Mouse (Mus musculus) stomach, embryonic 15.5 days (tissue): ENCODE data around the gene Olfr641. TPM values are rescaled to one million over a fixed set of nuclear protein-coding genes. Genes with fewer than 3 reads are reported as not detected.

Source experiments
- ATAC-seq: fragments of 200-750 bp; cut with Nextera tagmentation; 2 replicates; pipeline ENCODE4 v1.8.0; 2017; ENCODE audit warnings: low read depth, moderate number of reproducible peaks, moderate TSS enrichment; ENCODE audit not compliant: insufficient read depth, low FRiP score
- H3K27ac ChIP-seq: fragments of 300-500 bp; sonication (generic); 2 replicates; pipeline ENCODE4 v1.5.1; 2015; ENCODE audit warnings: mild to moderate bottlenecking, inconsistent platforms
- H3K27me3 ChIP-seq: fragments of 300-500 bp; sonication (generic); replicated peaks from 2 replicates; pipeline ENCODE4 v1.6.1; 2015; ENCODE audit warnings: inconsistent platforms
- H3K36me3 ChIP-seq: fragments of 300-500 bp; sonication (generic); 2 replicates; pipeline ENCODE4 v1.6.1; 2015; ENCODE audit warnings: inconsistent platforms
- H3K4me1 ChIP-seq: fragments of 300-500 bp; sonication (generic); 2 replicates; pipeline ENCODE4 v1.6.1; 2015; ENCODE audit warnings: inconsistent platforms
- H3K4me2 ChIP-seq: fragments of 300-500 bp; sonication (generic); 2 replicates; pipeline ENCODE4 v1.6.1; 2015; ENCODE audit warnings: mild to moderate bottlenecking, inconsistent platforms
- H3K4me3 ChIP-seq: fragments of 300-500 bp; sonication (generic); replicated peaks from 2 replicates; pipeline ENCODE4 v1.5.1; 2015; ENCODE audit warnings: inconsistent platforms
- H3K9ac ChIP-seq: fragments of 300-500 bp; sonication (generic); 2 replicates; pipeline ENCODE4 v1.6.1; 2015; ENCODE audit warnings: inconsistent platforms
- H3K9me3 ChIP-seq: fragments of 300-500 bp; sonication (generic); 2 replicates; pipeline ENCODE4 v1.6.1; 2016; ENCODE audit warnings: inconsistent platforms
- WGBS: fragments of 180-500 bp; shearing (Covaris S2); methylation state at CpG from one replicate; pipeline ENCODE4 v1.1.7; 2015; 5-methylcytosine and 5-hydroxymethylcytosine counted together
- polyA plus RNA-seq: library from polyadenylated mRNA; unstranded; fragments of >200 nt; fragmentation: Nextera tagmentation; extraction: Ambion mirVana; gene quantifications from 2 replicates; pipeline ENCODE4 v1.2.1, GENCODE M21; 2015

The Olfr641 gene
- not detected in 2 replicates for polyA plus RNA-seq

- H3K27me3 ChIP-seq: no peaks in the 10 kb centered on the region
- H3K4me1 ChIP-seq: no peaks in the 10 kb centered on the region
- no peak within 1 kb of the TSS for H3K4me2 ChIP-seq
- H3K27ac ChIP-seq: no peak within 1 kb of the TSS
- WGBS: 76% methylated on average over 1 of the region's 1 CpGs
- H3K36me3 ChIP-seq: no peaks in the 10 kb centered on the region
- no peak within 1 kb of the TSS for H3K4me3 ChIP-seq
- no peaks in the 10 kb centered on the region for H3K9me3 ChIP-seq
- ATAC-seq: no peak
- H3K9ac ChIP-seq: no peak within 1 kb of the TSS
Measured at GRCm38 (mm10) chr7:104035145-104035544, at the start of gene Olfr641. Gene Olfr641 (plus strand): TSS chr7:104035445.

GRCm38 (mm10) chr7:103998446-103998845, 36.8 kb upstream of the Olfr641 start, which contains the start of gene Olfr638:
Gene Olfr638 (plus strand): TSS chr7:103998746.
- no peaks in the 10 kb centered on the region for H3K36me3 ChIP-seq
- H3K9ac ChIP-seq: no peak within 1 kb of the TSS
- no peak within 1 kb of the TSS for H3K4me2 ChIP-seq
- H3K9me3 ChIP-seq: no peaks in the 10 kb centered on the region
- no peak for ATAC-seq
- no peaks in the 10 kb centered on the region for H3K27me3 ChIP-seq
- H3K4me1 ChIP-seq: no peaks in the 10 kb centered on the region
- H3K4me3 ChIP-seq: no peak within 1 kb of the TSS
- no peak within 1 kb of the TSS for H3K27ac ChIP-seq

- no peak overlapping the region for H3K4me2 ChIP-seq
- no peaks in the 10 kb centered on the region for H3K9me3 ChIP-seq
- no peak overlapping the region for H3K27ac ChIP-seq
- H3K4me1 ChIP-seq: no peaks in the 10 kb centered on the region
- no peak overlapping the region for H3K4me3 ChIP-seq
- no peaks in the 10 kb centered on the region for H3K36me3 ChIP-seq
- no peak overlapping the region for H3K9ac ChIP-seq
- no peak for ATAC-seq
- H3K27me3 ChIP-seq: no peaks in the 10 kb centered on the region
Measured at GRCm38 (mm10) chr7:103999124-103999523, 36.1 kb upstream of the Olfr641 start.

- Histone ChIP-seq H3K4me1 (no peaks in the 10 kb centered on the region), H3K4me3 (no peak within 1 kb of the TSS), H3K9me3 (no peaks in the 10 kb centered on the region), H3K36me3 (no peaks in the 10 kb centered on the region), H3K9ac (no peak within 1 kb of the TSS), H3K27ac (no peak within 1 kb of the TSS), H3K4me2 (no peak within 1 kb of the TSS), H3K27me3 (no peaks in the 10 kb centered on the region)
- no peak for ATAC-seq
Measured at GRCm38 (mm10) chr7:104017203-104017602, 18.0 kb upstream of the Olfr641 start, which contains the start of gene Olfr639. Gene Olfr639 (minus strand): TSS chr7:104017303.

- ATAC-seq: no peak
- no peaks in the 10 kb centered on the region for H3K9me3 ChIP-seq
- H3K27me3 ChIP-seq: no peaks in the 10 kb centered on the region
- H3K4me2 ChIP-seq: no peak overlapping the region
- 77% methylated on average over 1 of the region's 1 CpGs for WGBS
- H3K27ac ChIP-seq: no peak overlapping the region
- no peaks in the 10 kb centered on the region for H3K4me1 ChIP-seq
- H3K9ac ChIP-seq: no peak overlapping the region
- no peaks in the 10 kb centered on the region for H3K36me3 ChIP-seq
- H3K4me3 ChIP-seq: no peak overlapping the region
Measured at GRCm38 (mm10) chr7:104018953-104019352, 16.3 kb upstream of the Olfr641 start.

GRCm38 (mm10) chr7:104021651-104022050, 13.6 kb upstream of the Olfr641 start:
- no peaks in the 10 kb centered on the region for H3K9me3 ChIP-seq
- no peaks in the 10 kb centered on the region for H3K27me3 ChIP-seq
- H3K4me1 ChIP-seq: no peaks in the 10 kb centered on the region
- H3K27ac ChIP-seq: no peak overlapping the region
- no peak for ATAC-seq
- 89% methylated on average over 6 of the region's 6 CpGs for WGBS
- H3K36me3 ChIP-seq: no peaks in the 10 kb centered on the region
- H3K9ac ChIP-seq: no peak overlapping the region
- H3K4me3 ChIP-seq: no peak overlapping the region
- H3K4me2 ChIP-seq: no peak overlapping the region

GRCm38 (mm10) chr7:104025473-104025872, 9.8 kb upstream of the Olfr641 start, which contains the start of gene Olfr640:
Gene Olfr640 (minus strand): TSS chr7:104025573.
- WGBS: 88% methylated on average over 6 of the region's 6 CpGs
- Histone ChIP-seq H3K36me3 (no peaks in the 10 kb centered on the region), H3K9me3 (no peaks in the 10 kb centered on the region), H3K27me3 (no peaks in the 10 kb centered on the region), H3K4me2 (no peak within 1 kb of the TSS), H3K9ac (no peak within 1 kb of the TSS), H3K4me1 (no peaks in the 10 kb centered on the region), H3K27ac (no peak within 1 kb of the TSS), H3K4me3 (no peak within 1 kb of the TSS)
- ATAC-seq: no peak

- no peak overlapping the region for H3K27ac ChIP-seq
- WGBS: 78% methylated on average over 3 of the region's 3 CpGs
- H3K4me2 ChIP-seq: no peak overlapping the region
- no peak for ATAC-seq
- H3K9ac ChIP-seq: no peak overlapping the region
- H3K9me3 ChIP-seq: no peaks in the 10 kb centered on the region
- no peak overlapping the region for H3K4me3 ChIP-seq
- no peaks in the 10 kb centered on the region for H3K4me1 ChIP-seq
- no peaks in the 10 kb centered on the region for H3K27me3 ChIP-seq
- no peaks in the 10 kb centered on the region for H3K36me3 ChIP-seq
Measured at GRCm38 (mm10) chr7:104026978-104027377, 8.3 kb upstream of the Olfr641 start.

GRCm38 (mm10) chr7:104050745-104051144, 15.5 kb downstream of the Olfr641 start:
- no peaks in the 10 kb centered on the region for H3K36me3 ChIP-seq
- ATAC-seq: no peak
- H3K27me3 ChIP-seq: no peaks in the 10 kb centered on the region
- no peak overlapping the region for H3K4me2 ChIP-seq
- no peak overlapping the region for H3K9ac ChIP-seq
- no peak overlapping the region for H3K4me3 ChIP-seq
- H3K9me3 ChIP-seq: no peaks in the 10 kb centered on the region
- no peak overlapping the region for H3K27ac ChIP-seq
- 82% methylated on average over 4 of the region's 4 CpGs for WGBS
- H3K4me1 ChIP-seq: no peaks in the 10 kb centered on the region

- H3K27ac ChIP-seq: no peak within 1 kb of the TSS
- no peak for ATAC-seq
- no peak within 1 kb of the TSS for H3K4me3 ChIP-seq
- no peak within 1 kb of the TSS for H3K4me2 ChIP-seq
- no peak within 1 kb of the TSS for H3K9ac ChIP-seq
- no peaks in the 10 kb centered on the region for H3K36me3 ChIP-seq
- no peaks in the 10 kb centered on the region for H3K27me3 ChIP-seq
- 54% methylated on average over 1 of the region's 1 CpGs for WGBS
- H3K9me3 ChIP-seq: no peaks in the 10 kb centered on the region
- no peaks in the 10 kb centered on the region for H3K4me1 ChIP-seq
Measured at GRCm38 (mm10) chr7:104052566-104052965, 17.3 kb downstream of the Olfr641 start, which contains the start of gene Olfr642. Gene Olfr642 (minus strand): TSS chr7:104052666.

GRCm38 (mm10) chr7:104059215-104059614, 24.0 kb downstream of the Olfr641 start:
- H3K4me1 ChIP-seq: no peaks in the 10 kb centered on the region
- H3K27ac ChIP-seq: no peak overlapping the region
- no peaks in the 10 kb centered on the region for H3K27me3 ChIP-seq
- no peak overlapping the region for H3K4me3 ChIP-seq
- no peak for ATAC-seq
- H3K4me2 ChIP-seq: no peak overlapping the region
- no peaks in the 10 kb centered on the region for H3K36me3 ChIP-seq
- H3K9ac ChIP-seq: no peak overlapping the region
- WGBS: 79% methylated on average over 1 of the region's 1 CpGs
- H3K9me3 ChIP-seq: no peaks in the 10 kb centered on the region

GRCm38 (mm10) chr7:104061345-104061744, 26.1 kb downstream of the Olfr641 start, which contains the start of gene 4930516K23Rik:
Gene 4930516K23Rik (minus strand): TSS chr7:104061445.
- Histone ChIP-seq H3K27ac (no peak within 1 kb of the TSS), H3K4me3 (no peak within 1 kb of the TSS), H3K4me1 (no peaks in the 10 kb centered on the region), H3K36me3 (no peaks in the 10 kb centered on the region), H3K27me3 (no peaks in the 10 kb centered on the region), H3K9ac (no peak within 1 kb of the TSS), H3K9me3 (no peaks in the 10 kb centered on the region), H3K4me2 (no peak within 1 kb of the TSS)
- no peak for ATAC-seq
- 46% methylated on average over 2 of the region's 2 CpGs for WGBS

- Histone ChIP-seq H3K36me3 (no peaks in the 10 kb centered on the region), H3K27ac (no peak within 1 kb of the TSS), H3K9ac (no peak within 1 kb of the TSS), H3K4me2 (no peak within 1 kb of the TSS), H3K4me1 (no peaks in the 10 kb centered on the region), H3K4me3 (no peak within 1 kb of the TSS), H3K9me3 (no peaks in the 10 kb centered on the region), H3K27me3 (no peaks in the 10 kb centered on the region)
- WGBS: 74% methylated on average over 2 of the region's 2 CpGs
- no peak for ATAC-seq
Measured at GRCm38 (mm10) chr7:104071769-104072168, 36.5 kb downstream of the Olfr641 start, which contains the start of gene Olfr644. Gene Olfr644 (minus strand): TSS chr7:104071869.
